Mouse (Mus musculus): ENCODE measurements around the gene Naa11.

Naa11 gene

DNA sequence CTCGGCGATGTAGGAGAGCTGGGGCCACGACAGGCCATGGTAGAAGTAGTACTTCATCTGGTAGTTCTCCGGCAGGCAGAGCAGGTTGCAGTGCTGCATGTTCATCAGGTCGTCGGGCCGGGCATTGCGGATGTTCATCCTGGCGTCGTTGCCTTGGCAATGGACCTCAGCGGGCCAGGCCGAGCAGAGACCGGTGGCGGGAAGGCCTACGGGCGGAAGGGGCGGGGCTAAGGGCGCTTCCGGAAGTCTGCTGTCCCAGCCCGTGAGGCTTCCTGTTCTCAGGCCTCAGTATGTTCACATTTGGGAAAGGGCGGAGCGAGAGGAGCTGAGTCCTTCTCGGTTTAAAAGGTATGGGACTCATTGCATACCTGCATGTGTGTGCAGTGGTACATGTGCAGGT lies at the start of gene Naa11:
Gene Naa11 (minus strand): TSS at position 220 of the 400 bp plus-strand sequence.
- DNase-seq = no peak

DNA sequence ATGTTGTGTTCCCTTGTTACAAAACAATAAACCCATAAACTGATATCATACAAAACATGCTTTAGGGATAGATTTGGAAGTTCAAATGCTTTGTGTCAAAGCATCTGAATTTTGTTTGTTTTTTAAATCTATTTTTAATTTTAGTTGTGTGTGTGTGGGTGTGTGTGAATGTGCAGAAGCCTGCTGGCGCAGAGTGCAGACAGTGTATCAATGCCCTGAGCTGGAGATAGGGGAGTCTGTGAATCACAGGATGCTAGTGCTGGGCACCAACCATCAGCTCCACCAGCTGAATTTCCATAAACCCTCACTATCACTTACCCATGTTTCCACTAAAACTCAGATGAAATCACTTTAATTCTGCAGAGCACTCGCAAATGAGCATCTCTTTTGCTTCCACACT lies 40.3 kb upstream of the Naa11 start:
- no peak for DNase-seq

DNA sequence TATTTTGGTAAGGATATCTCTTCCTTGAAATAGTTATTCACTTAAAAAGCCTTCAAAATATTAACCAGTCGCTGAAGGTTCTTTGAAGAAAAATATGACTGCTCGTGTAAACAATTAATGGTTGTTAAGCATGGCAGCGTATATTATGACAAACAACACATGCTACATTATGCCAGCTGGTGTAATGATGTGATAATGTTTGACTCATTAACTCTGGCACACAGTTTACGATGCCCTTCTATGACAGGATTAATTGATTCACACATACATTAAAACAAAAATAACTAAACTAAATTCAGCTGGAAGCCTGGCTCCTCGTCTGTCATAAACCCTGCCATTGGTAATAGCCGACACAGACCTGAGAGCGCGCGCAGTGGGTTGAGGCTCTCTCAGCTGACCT lies 37.8 kb upstream of the Naa11 start:
- no peak for DNase-seq

GRCm38 (mm10) chr5:97421669-97422068 lies 29.5 kb upstream of the Naa11 start:
- DNase-seq = no peak

GRCm38 (mm10) chr5:97417185-97417584 lies 25.0 kb upstream of the Naa11 start:
- no peak for DNase-seq

DNA sequence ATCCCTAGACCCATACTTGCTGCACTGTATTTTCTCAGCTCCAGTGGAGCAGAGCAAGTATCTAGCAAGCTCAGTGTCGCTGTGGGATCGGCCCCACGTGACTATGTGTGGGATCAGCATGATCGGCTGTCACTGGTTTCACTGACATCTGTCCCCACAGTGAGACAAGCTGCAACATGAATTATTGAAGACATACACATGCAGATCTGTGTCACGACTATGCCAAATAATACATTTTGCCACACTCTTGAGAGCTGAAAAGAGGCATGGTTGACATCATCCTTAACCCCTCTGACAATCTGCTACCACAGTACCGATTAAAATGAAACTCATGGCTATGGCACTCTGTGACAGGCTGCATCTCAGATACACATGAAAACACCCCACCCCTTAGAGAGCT lies 23.7 kb upstream of the Naa11 start:
- DNase-seq = no peak

DNA sequence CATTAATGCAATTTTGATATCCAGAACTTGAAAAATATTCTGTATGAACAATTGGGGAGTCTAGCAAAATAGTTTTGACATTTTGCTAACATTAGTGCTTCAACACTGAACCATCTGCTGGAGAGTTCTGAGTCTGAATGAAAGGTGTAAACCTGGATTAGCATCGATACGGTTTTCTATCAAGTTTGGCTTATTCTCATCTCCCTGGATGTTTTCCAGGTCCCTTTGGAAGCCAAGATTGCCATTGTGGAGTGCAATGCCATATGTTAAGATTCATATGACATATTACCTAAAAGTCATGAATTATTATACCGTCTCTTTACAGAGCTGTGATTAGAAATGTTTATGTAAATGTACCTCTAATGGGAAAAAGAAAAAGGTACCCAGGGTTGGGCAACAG lies 21.5 kb upstream of the Naa11 start:
- no peak for DNase-seq

GRCm38 (mm10) chr5:97410190-97410589 lies 18.0 kb upstream of the Naa11 start:
- DNase-seq = no peak

DNA sequence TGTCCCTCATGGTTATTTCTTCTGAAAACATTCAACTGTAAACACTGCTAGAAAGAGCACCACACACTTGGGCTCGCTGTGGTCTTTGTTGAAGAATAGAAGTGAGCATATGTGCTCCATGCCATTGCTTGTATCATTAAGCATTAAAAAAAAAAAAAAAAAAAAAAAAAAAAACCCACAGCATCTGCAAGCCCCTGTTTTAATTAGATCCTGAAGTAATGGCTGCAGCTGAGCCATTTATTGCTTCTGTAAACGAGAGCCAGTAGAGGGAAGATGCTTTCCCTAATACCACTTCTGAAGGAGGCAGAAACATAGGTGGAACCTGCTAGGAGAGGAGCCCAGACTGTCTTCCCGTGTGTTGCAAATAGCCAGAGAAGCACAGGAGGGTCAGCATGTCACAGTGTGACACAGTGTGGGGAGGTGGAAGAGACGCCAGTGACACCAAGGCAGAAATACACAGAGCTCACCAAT lies 17.1 kb upstream of the Naa11 start:
- DNase-seq = no peak

- no peak for DNase-seq
These were observed 8.9 kb upstream of the Naa11 start for GRCm38 (mm10) chr5:97401042-97401441.

- DNase-seq = no peak
These were observed 5.4 kb upstream of the Naa11 start for GRCm38 (mm10) chr5:97397585-97397984.

DNA sequence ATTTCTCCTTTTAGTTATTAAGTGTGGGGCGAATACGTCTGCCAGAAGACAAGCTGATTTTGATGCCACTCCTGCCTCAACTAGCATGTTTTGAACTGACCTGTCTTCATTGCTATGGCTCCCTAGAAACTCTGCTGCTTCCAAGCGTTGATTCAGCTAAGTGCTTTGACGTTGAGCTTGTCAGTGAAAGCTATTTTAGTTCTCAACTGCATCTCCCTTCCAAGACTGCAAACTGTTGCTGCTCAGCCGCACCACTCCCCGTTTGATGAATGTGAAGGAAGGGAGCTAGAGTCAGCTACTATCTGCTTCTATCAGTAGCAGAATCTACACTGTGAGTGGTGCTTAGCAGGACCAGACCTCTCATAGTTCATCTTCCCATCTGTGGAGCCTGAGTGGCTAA lies 4.6 kb downstream of the Naa11 start:
- DNase-seq = no peak

GRCm38 (mm10) chr5:97384399-97384798 lies 7.8 kb downstream of the Naa11 start:
- no peak for DNase-seq

GRCm38 (mm10) chr5:97382548-97383222 lies 9.5 kb downstream of the Naa11 start:
- no peak for DNase-seq

- DNase-seq = no peak
These were observed 12.2 kb downstream of the Naa11 start for GRCm38 (mm10) chr5:97379976-97380375.

- DNase-seq = no peak
These were observed 27.4 kb downstream of the Naa11 start for GRCm38 (mm10) chr5:97364781-97365180.

- no peak for DNase-seq
These were observed 27.9 kb downstream of the Naa11 start for GRCm38 (mm10) chr5:97364252-97364651.

DNA sequence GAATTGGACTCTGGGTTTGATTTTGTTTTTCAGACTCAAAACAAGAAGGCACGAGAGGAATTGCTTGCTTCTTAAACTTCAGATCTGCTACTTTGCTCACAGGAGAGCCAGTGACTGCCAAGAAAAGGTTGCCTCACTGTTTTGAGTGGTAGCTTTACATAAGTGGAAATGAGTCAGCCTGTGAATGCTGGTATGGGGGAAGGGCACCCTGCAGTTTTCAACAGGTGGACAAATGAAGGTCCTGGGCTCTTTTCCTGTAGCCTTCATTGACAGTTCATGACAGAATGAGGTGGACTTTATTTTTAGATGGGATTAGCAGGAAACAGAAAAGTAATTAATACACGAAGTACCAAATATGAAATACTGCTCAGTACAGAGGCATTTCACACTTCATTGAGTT lies 29.6 kb downstream of the Naa11 start:
- DNase-seq = peak in 1 of 2 experiments; percentile 1

- no peak for DNase-seq
These were observed 33.1 kb downstream of the Naa11 start for GRCm38 (mm10) chr5:97359104-97359503.

DNA sequence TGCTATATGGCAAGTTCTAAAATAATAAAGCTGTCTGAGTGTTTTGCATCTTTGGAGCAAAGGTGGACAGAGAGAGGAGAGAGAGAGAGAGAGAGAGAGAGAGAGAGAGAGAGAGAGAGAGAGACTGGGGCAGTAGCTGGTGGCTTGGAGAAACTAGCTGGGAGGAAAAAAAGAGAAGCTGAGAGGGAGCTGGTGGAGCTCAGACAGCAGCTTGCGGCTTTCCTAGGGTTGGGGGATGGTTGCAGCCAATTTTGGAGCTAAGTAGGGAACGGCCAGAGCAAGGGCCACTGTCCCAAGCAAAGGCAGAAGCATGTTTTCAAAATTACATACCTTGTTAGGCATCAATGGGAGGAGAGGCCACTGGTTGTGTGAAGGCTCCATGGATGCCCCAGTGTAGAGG lies 36.0 kb downstream of the Naa11 start:
- no peak for DNase-seq

DNA sequence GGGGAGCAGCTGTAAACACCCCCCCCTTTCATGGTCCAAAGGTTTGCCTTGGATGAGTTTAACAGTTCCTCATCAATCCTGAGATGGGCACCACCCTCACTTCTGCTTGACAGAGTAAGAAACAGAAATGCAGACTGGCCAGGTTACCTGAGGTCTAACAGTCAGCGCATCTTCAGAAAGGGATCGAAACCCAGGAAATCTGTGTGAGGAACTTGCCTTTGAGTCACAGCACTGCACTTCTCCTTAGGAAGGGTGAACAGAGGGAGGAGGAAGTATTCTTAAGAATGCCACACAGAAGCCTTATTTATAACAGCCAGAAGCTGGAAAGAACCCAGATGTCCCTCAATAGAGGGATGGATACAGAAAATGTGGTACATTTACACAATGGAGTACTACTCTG lies 37.0 kb downstream of the Naa11 start:
- DNase-seq = no peak

GRCm38 (mm10) chr5:97348760-97349159 lies 43.4 kb downstream of the Naa11 start:
- no peak for DNase-seq

DNA sequence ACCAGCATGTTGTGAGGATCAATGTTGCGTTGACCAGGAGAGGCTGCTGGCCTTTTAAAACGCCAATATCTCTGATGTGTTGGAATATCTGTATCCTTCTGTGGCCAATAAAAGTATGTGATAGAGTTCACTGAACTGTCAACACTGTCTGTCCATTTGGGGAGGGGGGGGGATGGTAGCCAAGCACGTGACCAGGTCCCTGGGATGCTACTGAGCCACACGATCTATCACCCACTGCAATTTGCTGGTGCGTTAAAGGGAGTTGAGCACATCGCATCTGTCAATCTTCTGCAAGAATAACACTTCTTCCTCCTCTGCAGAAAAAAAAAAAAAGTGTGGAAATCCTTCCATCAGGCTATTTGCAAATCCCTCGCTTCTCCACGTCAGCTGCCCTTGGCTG lies 43.9 kb downstream of the Naa11 start:
- no peak for DNase-seq

- DNase-seq = no peak
These were observed 46.4 kb downstream of the Naa11 start for GRCm38 (mm10) chr5:97345732-97346253.

DNA sequence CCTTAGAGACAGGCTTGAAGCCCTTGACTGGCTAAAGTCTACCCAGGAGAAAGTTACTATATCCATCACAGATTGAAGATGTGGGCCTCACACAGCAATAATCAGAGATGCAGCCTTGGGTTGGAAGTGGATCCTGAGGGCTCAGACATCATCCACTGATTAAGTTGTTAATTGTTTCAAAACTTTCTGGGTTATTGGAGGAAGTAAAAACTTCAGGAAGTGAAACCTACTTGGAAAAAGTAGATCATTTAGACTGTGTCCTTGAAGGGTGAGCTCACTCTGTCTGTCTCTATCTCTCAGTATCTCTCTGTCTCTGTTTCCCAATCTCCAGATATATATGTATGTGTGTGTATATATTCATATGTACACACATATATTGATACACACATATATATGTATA lies 47.0 kb downstream of the Naa11 start:
- no peak for DNase-seq
